Mouse (Mus musculus) liver (tissue): Measurements from ENCODE around the gene Rtn3.

ENCODE experiments used
- DNase-seq: peaks from one replicate; pipeline ENCODE4 v3.0.0-alpha.2; 2020; ENCODE audit warnings: mixed read lengths

Rtn3 gene

DNA sequence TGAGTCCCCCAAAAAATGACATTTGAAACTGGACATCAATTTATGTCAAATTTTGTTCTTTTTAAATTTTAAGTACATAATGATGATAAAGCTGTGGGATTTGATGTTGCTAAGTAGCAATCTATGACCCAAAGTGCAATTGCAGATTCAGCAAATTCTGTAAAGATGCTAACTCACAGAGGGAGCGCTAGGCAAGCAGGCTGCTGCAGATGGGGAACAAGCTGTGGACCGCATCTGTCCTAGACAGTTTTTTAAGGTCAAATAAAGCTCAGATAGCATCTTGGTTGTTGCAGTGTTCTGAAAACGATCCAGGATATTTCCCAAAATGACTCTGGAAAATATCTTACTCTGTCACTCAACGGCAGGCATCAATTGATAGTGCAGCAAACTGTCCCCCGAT lies 995 bp upstream of the Rtn3 start:
- peak; percentile 20 for DNase-seq

DNA sequence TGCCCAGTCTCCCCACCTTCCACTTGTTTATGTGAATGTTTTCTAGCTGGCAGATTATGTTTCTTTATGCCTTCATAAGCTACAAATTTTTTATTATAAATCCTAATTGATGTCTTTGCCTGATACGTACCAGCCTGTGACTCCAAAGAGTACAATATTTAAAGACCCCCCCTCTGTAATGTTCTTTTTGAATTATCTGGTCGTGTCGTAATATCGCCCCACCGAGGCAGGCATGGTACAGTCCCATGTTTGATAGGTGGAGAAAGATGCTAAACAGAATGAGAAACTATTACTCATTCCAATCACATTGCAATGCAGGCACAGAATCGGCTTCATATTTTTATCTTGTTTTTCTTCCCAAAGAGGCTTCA lies 416 bp upstream of the Rtn3 start:
- peak; percentile 72 for DNase-seq

DNA sequence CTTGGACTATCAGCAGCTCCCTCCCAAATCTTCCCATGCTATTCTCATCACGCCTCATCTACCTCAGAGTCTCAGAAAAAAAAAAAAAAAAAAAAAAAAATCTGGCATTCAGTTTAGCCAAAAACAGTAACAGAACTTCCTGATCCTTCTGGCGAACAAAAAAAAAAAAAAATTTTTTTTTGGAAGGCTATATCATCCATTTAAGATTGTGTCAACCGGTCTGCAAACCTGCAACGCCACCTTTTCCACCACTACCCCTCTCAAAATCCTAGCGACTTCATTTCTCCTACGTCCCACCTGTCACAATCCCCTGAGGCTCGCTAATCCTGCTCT lies 849 bp downstream of the Rtn3 start:
- no peak for DNase-seq

DNA sequence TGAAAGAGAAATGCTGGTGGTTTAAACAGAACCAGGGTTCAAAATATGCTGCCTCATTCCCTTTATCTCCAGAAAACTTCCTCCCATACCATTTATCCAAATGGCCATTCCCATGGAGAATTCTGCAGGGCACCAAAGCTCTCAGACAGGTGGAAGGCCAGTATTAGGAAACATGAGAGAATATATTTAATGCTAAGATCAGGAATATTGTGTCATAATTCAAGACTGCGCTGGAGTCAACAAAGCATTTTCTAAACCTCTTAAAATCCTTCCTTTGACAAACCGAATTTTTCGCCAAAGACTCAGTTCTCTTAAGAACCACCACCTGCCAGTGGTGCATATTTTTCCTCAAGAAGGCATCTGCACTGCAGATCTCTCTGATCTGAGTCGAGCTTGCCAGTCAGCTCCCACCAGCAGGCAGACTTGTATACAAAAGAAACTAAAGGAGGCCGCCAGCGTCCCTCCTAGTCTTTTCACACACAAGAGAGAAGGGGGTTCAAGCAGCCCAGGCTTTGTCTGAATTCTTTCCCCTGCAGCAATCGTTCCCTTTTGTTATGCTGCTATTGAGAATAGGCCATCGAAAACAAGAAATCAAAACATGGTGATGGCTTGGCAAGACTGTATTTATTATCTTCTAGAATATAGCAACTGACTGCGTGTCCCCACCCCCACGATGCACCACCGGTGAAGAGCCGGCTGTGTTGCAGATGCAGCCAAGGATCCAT lies 1.4 kb downstream of the Rtn3 start:
- DNase-seq, result peak; percentile 47

DNA sequence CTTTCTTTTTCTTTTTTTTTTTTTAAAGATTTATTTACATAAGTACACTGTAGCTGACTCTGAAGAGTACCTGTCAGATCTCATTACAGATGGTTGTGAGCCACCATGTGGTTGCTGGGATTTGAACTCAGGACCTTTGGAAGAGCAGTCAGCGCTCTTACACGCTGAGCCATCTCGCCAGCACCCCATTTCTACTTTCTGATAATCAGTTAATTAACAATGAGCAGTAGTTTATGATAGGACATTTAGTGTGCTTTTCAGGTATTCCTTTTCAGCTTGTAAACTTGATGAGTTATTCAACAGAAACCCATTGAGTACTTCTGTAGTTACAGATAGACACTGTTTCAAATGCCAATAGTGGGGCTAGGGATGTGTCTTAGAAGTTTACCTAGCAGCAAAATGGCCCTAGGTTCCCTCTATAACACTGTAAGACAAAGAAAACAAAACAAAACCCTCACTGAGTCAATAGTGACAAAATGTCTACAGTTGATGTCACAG lies 3.3 kb downstream of the Rtn3 start:
- no peak for DNase-seq

DNA sequence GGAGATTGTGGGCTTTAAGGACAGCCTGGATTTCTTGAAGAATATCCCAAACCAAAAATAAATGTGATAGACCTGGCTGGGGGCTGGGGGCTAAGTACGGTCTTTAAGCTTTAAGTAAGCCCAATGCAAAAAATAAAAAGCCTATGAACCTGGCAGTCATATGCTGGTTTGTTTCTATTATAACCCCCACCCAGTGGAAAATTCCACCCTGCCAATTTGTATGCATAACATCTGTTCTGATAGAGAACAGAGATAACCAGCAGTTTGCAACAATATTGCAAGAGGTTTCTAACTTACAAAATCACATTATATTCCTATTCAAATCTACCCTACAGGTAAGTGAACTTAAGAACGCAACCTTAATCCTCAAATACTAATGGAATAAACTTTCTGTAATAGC lies 12.4 kb downstream of the Rtn3 start:
- no peak for DNase-seq

DNA sequence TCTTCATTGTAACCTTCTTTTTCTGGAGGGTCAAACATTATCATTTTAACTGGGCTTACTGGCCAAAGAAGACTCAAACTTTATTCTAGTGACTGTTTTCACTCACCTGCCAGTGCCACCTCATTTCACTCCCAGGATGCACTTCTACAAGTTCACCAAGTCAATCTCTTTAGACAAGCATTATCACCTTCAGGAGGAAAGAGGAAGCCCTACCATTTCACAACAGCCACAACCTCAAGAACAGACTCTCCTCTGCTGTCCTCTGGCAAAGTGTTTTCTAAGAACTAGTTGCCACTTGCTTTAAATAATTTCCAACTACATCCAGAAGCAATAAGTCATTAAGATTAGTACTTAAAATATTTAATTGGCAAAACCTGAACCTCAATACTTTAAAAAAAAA lies 15.2 kb downstream of the Rtn3 start:
- DNase-seq, result no peak

DNA sequence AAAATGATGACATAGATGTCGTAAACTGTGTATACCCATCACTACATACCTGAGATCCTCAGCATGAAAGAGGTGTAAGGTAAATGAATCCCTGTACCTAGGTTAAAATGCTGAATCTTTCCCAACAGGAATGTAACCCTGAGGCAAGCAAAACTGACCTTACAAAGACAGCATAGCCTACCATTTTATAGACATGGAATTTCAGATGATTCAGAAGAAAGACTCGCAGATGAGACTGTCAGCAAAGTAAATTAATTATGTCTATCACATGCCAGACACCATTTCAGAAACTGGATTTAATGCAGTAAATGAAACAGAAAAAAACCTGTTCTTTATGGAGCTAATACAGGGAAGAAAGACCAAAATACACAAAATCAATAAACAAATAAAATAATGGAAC lies 23.7 kb downstream of the Rtn3 start:
- DNase-seq, result no peak

DNA sequence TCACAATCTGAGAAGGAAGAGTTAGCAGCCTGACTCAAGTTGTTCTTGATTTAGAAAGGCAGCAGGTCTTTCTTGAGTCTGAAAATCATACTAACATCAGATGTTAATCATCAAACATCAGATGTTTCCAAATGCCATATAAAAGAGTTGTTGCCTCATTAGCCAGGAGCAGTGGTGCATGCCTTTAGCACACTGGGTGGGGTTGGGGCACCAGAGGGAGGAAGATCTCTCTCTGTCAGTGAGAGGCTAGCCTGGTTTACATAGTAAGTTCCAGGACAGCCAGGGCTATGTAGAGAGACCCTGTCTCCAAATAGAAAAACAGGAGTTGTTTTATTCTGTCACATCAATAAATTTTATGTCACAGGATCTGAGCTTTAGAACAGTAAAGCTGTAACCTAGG lies 24.2 kb downstream of the Rtn3 start:
- DNase-seq, result no peak

DNA sequence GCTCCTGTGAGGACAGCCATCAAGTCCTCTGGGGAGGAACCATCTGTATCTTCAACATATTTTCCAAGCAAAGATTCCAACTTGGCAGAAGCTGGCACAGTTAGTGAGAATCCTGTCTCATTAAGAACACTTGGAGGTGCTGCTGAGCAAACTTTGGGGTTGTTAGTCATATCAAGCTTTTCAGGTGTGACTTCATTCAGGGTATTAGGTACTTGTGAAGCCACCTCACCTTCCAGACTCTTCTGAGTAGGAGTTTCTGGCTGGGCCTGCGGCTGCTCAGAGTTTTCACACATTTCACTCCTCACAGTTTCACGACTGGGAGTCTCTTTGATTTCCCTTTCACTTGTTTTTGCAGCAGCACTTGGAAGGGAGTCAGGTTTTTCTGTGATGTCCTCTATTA lies 26.3 kb downstream of the Rtn3 start:
- DNase-seq, result no peak

DNA sequence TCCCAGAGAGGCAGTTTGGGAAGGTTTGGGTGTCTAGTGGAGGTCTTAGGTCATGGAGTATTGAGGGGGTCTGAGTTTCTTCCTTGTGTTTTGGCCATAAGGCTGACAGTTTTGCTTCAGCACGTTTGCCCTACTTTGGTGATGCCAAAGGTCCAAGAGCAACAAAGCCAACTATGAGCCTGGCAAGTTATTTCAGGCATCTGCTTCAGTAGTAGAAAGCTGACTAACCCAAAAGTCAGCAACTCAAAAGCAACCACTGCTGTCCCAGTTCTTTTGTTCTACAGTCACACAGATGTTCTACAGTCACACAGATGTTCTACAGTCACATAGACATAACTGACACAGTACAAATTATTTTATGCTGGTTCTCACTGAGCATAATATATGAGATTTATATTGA lies 37.5 kb downstream of the Rtn3 start:
- DNase-seq, result no peak

DNA sequence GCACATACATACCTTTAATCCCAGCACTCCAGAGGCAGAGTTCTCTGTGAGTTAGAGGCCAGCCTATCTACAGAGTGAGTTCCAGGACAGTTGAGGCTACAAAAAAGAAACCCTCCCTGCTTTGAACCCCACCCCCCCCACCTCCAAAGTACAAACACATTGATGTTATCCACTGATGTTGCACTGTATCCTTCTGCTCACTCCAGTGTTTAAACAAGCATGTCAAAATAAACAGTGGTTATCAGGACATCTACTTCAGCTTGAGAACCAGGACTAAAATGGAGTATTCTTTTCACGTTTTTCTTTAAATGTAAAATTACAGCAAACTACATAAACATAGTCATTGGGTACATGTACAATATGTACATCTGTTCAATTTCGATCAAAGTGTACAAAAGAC lies 38.0 kb downstream of the Rtn3 start:
- DNase-seq, result no peak

DNA sequence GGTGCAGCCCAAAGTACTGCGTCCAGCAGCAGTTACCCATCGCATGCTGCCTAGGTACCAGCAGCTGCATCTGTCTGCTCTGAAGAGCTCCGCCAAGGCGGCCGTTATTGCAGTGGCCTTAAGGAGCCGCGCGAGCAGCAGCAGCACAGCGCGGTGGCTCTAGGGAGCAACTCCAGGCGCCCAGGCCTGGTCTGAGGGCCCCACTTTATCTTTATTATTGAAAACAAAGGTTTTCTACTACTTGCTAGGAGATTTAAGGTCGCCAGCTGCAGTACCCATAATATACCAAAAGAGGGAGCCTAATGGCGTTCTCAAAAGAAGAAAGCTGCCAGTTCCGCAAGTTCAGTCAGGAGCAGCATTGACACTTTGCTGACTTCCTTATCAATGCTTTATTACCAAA lies 41.6 kb downstream of the Rtn3 start:
- peak; percentile 51 for DNase-seq

DNA sequence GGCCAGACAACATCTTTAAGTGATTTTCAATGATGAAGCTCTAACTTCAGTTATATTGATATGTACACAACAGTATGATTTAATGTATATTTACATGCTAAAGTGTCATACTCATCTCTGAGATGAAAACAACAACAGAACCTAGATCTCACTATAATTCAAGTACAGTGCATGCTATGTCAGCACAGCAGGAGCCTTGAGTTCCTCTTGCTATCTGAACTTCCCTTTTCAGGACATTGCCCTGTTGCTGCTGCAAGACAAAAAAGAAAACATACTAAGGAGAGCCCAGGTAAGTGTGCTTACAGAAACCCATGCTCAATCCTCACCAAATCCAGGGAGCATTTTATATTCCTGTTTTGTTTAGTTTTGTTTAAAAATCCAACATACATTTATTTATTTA lies 44.8 kb downstream of the Rtn3 start:
- no peak for DNase-seq

DNA sequence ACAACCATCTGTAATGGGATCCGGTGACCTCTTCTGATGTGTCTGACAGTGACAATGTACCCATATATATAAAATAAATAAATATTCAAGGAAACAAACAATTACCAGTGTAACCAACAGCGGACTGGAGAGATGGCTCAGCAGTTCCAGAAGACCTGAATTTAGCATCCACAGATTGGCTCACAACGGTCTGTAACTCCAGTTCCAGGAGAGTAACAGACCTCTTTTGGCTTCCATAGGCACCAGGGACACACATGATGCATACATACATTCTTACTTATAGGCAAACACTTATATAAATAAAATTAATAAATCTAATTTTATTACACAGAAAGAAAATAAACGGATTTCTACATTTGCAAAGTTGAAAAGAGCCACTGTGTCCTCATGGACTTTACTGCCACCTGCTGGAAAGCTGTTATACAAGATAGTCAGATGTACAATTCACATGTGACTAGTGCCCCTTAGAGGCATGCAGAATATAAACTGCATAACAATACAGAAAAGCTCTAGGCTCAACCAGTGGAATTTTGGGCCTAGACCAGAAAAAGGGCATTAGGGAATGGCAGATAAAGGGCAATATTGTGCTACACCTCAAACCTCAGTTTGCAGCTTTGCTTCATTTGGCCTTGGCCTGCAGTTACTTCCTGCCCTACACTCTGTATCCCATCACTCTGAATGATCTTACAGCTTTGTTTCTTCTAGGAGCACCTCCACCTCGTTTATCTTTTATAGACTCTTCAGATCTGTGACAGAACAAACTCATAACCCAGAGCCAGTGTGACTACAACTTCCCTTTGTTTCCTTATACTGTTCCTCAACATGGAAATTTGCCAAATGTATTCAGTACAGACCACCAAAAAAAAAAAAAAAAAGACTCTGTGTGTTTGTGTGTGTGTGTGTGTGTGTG lies 46.8 kb downstream of the Rtn3 start:
- DNase-seq, result no peak

DNA sequence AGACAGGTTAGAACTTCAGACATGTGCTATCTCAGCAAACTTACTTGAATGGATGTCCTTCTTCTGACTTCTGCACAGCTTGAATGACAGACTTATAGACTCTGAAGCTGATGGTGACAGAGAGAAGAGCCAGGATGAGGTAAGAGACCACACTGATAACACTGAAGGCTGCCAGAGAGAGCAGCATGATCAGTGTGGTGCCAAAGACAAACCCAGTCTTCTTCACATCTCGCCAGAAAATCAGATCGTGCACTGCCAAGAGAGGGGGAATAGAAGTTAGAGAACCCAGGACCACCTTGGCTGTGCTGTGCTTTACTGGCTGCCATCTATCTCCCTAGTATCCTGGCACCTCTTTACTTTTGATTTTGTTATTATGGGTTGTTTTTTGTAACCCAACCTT lies 48.2 kb downstream of the Rtn3 start:
- no peak for DNase-seq

DNA sequence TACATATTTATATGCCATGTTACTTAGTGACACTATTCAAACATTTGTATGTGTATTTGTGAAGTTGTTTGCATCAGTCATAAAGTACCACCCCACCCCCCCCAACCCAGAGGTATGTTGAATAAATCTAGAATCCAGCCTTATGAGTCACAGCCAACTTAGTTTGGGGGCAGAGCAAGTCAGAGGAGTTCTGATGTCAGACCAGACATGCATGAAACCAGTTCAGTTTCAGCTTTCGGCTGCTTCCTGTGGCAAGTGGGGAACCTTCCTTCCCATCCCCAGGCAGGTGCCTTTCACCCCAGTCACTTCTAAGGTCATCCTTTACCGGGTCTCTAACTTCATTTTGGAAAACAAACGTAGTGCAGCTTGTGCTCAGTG lies 57.7 kb downstream of the Rtn3 start:
- DNase-seq, result no peak

DNA sequence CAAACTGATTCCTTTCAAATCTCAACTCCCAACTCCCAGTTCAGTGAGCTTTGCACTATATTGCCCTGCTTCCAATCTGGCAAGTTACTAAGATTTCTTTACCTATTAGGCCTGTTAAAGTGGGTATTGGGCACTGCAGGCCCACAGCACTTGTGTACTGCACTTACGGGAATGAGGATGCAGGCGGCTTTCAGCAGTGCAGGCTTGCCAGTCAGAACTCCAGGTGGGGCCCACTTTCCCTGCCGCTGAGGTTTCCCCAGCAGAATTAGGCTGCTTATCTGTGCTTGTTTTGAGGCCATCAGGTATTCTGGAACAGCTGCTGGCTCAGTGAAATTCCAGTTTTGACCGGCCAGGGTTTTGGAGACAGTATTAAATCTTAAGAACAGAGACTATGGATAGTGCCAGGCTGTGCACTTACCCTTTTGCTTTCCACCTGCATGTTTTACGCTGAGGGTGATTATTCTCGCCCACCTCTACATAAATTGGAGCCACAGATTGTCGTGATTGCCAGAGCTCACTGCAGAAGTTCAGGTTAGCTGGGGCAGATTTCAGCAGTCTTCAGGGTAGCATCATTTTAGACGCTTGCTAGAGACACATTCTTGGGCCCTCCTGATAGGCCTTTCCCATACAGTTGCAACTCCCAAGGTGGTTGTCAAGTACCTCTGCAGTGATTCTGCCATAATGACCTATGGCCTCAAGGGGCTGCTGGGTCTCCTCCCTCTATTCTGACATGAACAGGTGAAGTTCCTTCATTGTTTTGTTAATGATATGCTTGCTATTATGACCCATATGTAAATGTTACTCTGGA lies 58.3 kb downstream of the Rtn3 start:
- no peak for DNase-seq

DNA sequence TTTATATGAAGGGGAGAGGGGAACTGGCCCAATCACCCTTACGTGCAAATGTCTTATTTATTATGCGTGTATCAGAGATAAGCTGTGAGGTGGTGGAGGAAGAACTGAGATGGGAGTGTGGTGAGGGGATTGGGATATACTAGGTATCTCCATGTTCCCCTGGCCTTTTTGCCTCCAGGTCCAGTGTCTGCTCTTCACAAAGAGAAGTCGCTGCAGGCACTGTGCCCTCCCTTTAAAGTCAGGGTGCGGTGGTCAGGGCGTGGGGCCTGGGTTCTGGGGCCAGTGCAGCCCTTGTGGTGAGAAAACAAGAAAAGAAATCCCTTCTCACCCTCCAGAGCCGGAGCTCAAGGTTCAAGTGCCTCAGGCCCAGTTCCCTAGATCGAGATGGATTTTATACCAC lies 59.0 kb downstream of the Rtn3 start:
- no peak for DNase-seq

DNA sequence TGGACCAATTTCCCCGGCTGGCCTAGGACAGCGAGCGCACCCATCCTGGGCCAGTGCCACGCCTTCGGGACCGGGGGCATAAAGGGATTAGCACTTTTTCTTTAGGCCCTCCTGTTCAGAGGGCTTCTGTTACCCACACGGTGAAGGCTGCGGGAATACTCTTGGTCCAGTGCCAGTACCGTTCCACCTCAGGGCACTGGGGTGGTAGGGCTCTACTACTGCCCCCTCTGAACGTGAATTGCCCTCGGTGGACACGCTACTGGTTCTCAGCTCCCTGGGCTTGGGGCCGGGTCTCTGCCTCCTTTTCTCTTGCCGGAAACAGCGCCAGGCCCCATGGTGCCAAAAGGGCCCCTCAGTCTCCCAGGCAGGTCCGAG lies 59.4 kb downstream of the Rtn3 start:
- no peak for DNase-seq

DNA sequence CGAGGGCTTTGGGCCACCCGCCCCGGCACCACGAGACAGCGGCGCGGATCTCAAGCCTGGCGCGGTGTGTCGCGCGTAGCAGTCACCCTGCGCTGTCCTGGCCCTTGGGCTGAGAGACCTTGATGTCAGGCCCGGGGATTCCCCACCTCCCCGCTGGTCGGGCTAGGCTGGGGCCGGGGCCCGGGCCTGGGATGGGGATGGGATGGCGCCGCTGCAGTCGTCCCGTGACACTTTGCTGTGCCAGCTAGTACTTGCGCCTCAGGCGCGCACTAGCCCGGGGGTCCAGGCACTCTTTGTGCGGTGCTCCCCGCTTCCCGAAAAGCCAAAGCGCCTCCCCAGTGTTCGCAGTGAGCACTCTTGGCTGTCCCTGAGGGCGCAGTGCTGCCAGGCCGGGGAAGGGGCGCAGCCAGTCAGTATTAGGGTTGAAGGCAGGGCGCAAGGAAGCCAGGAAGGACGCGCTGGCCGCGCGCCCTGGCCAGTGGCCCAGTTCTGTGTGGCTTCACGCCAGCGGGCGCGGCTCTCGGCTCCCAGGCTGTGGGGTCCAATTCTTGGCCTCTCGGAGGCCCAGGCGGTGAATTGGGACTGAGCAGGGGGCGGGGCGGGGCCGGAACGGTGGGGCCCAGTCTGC lies 59.9 kb downstream of the Rtn3 start:
- peak; percentile 59 for DNase-seq

DNA sequence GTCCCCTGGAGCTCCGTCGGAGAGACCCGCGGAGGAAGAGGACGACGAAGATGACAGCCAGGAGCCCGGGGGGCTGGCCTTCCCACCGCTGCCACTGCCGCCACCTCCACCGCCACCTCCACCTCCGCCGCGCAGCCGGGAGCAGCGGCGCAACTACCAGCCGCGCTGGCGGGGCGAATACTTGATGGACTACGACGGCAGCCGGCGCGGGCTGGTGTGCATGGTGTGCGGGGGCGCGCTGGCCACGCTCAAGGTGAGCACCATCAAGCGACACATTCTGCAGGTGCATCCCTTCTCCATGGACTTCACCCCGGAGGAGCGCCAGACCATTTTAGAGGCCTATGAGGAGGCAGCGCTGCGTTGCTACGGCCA lies 60.4 kb downstream of the Rtn3 start:
- DNase-seq, result peak; percentile 5
